Mouse (Mus musculus) MN1 (cell line): Measurements from ENCODE around the gene Mrgprf.

Source experiments
- DNase-seq: peaks from one replicate; pipeline ENCODE4 v3.0.0-alpha.2; 2016; ENCODE audit warnings: low spot score

Gene Mrgprf

GRCm38 (mm10) chr7:145301008-145301340 is 346 bp downstream of the Mrgprf start:
- peak; percentile 44 for DNase-seq

- peak; percentile 24 for DNase-seq
These were observed 845 bp downstream of the Mrgprf start for GRCm38 (mm10) chr7:145301341-145302005.

GRCm38 (mm10) chr7:145302488-145303285 is 2.1 kb downstream of the Mrgprf start:
- peak; percentile 88 for DNase-seq

GRCm38 (mm10) chr7:145304153-145304552 is 3.5 kb downstream of the Mrgprf start:
- no peak for DNase-seq

GRCm38 (mm10) chr7:145307636-145308035 is 7.0 kb downstream of the Mrgprf start:
- DNase-seq, result no peak

GRCm38 (mm10) chr7:145308061-145308675 is 7.5 kb downstream of the Mrgprf start:
- DNase-seq, result peak; percentile 77

GRCm38 (mm10) chr7:145308866-145309265 is 8.2 kb downstream of the Mrgprf start:
- DNase-seq, result peak; percentile 92

- peak; percentile 70 for DNase-seq
These were observed 9.2 kb downstream of the Mrgprf start for GRCm38 (mm10) chr7:145309877-145310276.

GRCm38 (mm10) chr7:145310526-145310925 is 9.9 kb downstream of the Mrgprf start:
- DNase-seq, result no peak

GRCm38 (mm10) chr7:145312137-145312536 is 11.5 kb downstream of the Mrgprf start:
- no peak for DNase-seq

GRCm38 (mm10) chr7:145314785-145315411 is 14.3 kb downstream of the Mrgprf start, which contains the start of gene Mrgprd:
Gene Mrgprd (plus strand): TSS chr7:145314835.
- no peak for DNase-seq

GRCm38 (mm10) chr7:145317522-145317921 is 16.9 kb downstream of the Mrgprf start:
- no peak for DNase-seq

GRCm38 (mm10) chr7:145319481-145319880 is 18.9 kb downstream of the Mrgprf start:
- DNase-seq, result no peak

GRCm38 (mm10) chr7:145323607-145324006 is 23.0 kb downstream of the Mrgprf start:
- DNase-seq, result no peak

- DNase-seq, result no peak
These were observed 25.1 kb downstream of the Mrgprf start for GRCm38 (mm10) chr7:145325697-145326096.

GRCm38 (mm10) chr7:145329982-145330381 is 29.4 kb downstream of the Mrgprf start:
- DNase-seq, result no peak

GRCm38 (mm10) chr7:145330641-145331040 is 30.0 kb downstream of the Mrgprf start:
- DNase-seq, result no peak

GRCm38 (mm10) chr7:145332376-145333041 is 31.9 kb downstream of the Mrgprf start:
- DNase-seq, result no peak

GRCm38 (mm10) chr7:145333936-145334335 is 33.3 kb downstream of the Mrgprf start:
- DNase-seq, result no peak

- no peak for DNase-seq
These were observed 33.9 kb downstream of the Mrgprf start for GRCm38 (mm10) chr7:145334428-145335027.

GRCm38 (mm10) chr7:145335199-145335598 is 34.6 kb downstream of the Mrgprf start:
- no peak for DNase-seq
